Mouse (Mus musculus): ENCODE measurements at regions not wholly inside any gene's neighbourhood (a gene's known extent, or its start where the extent isn't known, plus 50 kb on each side); places are given as distances from the start of the nearest gene placed in this dataset.

DNA sequence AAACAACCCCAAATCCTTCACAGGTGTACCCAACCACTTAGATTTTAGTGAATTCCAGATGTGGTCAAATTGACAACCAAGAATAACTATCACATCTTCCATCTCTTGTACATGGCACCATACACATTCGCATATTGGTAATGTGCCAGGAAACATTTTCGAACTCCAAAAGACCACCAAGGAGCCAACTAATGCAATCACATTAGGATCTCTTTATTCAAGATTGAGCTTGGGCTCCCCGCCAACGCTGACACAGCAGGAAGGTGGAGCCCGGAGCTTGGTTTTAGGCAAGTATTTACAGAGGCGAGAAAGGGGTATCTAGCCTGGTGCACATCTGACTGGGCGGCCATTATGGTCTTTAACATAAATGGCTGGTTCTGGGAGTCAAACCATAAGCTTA lies 285.8 kb upstream of the Auts2 start:
- Histone ChIP-seq H3K4me1 (ENCODE audit: control insufficient read depth in 2 of 2, insufficient read depth in 2 of 2, low read length in 2 of 2) (no peaks in the 10 kb centered on the region), H3K4me2 (ENCODE audit: low read length) (no peak overlapping the region), H3K9ac (ENCODE audit: low read length) (no peak overlapping the region), H3K36me3 (ENCODE audit: control insufficient read depth, insufficient read depth, low read length) (no peaks in the 10 kb centered on the region), H3K27me3 (ENCODE audit: control insufficient read depth, insufficient read depth, low read length) (no peaks in the 10 kb centered on the region), H3K27ac (replicated peaks in 1 of 2; ENCODE audit: control insufficient read depth in 1 of 2, insufficient read depth in 1 of 2, low read depth in 2 of 2, low read length in 2 of 2) (no peak overlapping the region), H3K9me3 (ENCODE audit: control insufficient read depth, low read length) (no peaks in the 10 kb centered on the region), H3K4me3 (ENCODE audit: control insufficient read depth in 1 of 2, insufficient read depth in 1 of 2, low read depth in 1 of 2, low read length in 2 of 2) (no peak overlapping the region)
- no peak for ATAC-seq (ENCODE audit: insufficient number of reproducible peaks, insufficient read depth, low FRiP score, low read depth)
- WGBS, result 81% methylated on average over 7 of the region's 7 CpGs

DNA sequence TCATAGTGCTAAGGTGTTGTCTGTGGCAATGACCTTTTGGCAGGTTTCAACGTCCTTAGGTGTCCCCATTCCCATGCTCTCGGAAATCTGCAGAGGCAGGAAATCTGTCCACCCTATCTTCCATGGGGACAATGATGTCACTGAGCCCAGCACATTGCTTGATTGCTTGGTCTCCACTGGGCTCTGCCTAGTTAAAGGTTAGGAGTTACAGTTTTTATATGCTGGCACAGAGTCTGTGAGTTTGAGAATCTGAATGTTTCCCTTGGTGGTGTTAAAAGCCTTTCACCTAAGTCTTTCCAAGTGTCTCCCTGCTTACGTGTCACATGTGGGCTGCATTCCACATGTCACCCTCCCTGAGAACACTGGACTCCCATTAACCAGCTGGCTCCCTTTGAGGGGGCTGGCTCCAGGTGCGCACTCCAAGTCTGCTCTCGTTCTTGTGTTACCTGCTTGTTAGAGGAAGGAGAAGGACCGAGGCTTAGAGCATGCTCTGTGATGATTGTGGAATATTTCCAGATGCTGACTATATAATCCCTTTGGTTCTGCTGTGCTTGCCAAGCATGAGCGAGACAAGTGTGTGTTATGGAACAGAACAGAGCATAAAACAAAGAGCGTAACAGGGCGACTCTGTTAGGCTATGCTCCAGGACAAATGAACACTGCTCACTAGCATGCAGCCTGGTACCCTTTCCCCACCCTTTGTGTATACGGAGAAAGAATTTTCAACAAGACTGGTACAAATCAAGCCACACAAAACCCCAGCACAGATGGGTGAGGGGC lies 284.6 kb upstream of the Auts2 start:
- Histone ChIP-seq H3K4me2 (ENCODE audit: low read length) (no peak overlapping the region), H3K27me3 (ENCODE audit: control insufficient read depth, insufficient read depth, low read length) (no peaks in the 10 kb centered on the region), H3K36me3 (ENCODE audit: control insufficient read depth, insufficient read depth, low read length) (no peaks in the 10 kb centered on the region), H3K4me3 (ENCODE audit: control insufficient read depth in 1 of 2, insufficient read depth in 1 of 2, low read depth in 1 of 2, low read length in 2 of 2) (no peak overlapping the region), H3K4me1 (ENCODE audit: control insufficient read depth in 2 of 2, insufficient read depth in 2 of 2, low read length in 2 of 2) (no peaks in the 10 kb centered on the region), H3K9ac (ENCODE audit: low read length) (no peak overlapping the region), H3K27ac (replicated peaks in 1 of 2; ENCODE audit: control insufficient read depth in 1 of 2, insufficient read depth in 1 of 2, low read depth in 2 of 2, low read length in 2 of 2) (no peak overlapping the region), H3K9me3 (ENCODE audit: control insufficient read depth, low read length) (no peaks in the 10 kb centered on the region)
- 85% methylated on average over 10 of the region's 10 CpGs for WGBS
- ATAC-seq (ENCODE audit: insufficient number of reproducible peaks, insufficient read depth, low FRiP score, low read depth), result no peak

DNA sequence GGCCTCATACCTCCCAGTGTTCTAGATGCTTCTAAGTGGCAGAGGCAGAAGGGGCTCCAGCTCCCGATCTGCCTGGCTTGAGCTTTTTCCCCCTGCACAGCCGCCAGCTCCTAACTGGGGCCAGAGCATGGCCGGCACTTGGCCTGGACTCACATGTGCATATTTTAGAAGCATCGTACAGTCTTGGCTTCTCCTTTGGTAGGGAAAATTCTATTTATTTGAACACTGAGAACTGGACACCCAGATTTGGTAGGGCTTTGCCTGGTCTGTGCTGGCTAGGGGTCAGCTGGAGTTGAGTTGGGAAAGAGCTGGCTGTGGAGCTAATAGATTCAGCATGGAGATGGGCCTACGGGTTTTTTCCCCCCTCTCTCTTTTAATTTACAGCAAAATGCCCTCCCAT lies 282.9 kb upstream of the Auts2 start:
- Histone ChIP-seq H3K4me3 (ENCODE audit: control insufficient read depth in 1 of 2, insufficient read depth in 1 of 2, low read depth in 1 of 2, low read length in 2 of 2) (no peak overlapping the region), H3K9ac (ENCODE audit: low read length) (no peak overlapping the region), H3K36me3 (ENCODE audit: control insufficient read depth, insufficient read depth, low read length) (no peaks in the 10 kb centered on the region), H3K4me2 (ENCODE audit: low read length) (no peak overlapping the region), H3K27me3 (ENCODE audit: control insufficient read depth, insufficient read depth, low read length) (no peaks in the 10 kb centered on the region), H3K4me1 (ENCODE audit: control insufficient read depth in 2 of 2, insufficient read depth in 2 of 2, low read length in 2 of 2) (no peaks in the 10 kb centered on the region), H3K27ac (replicated peaks in 1 of 2; ENCODE audit: control insufficient read depth in 1 of 2, insufficient read depth in 1 of 2, low read depth in 2 of 2, low read length in 2 of 2) (no peak overlapping the region), H3K9me3 (ENCODE audit: control insufficient read depth, low read length) (no peaks in the 10 kb centered on the region)
- no peak for ATAC-seq (ENCODE audit: insufficient number of reproducible peaks, insufficient read depth, low FRiP score, low read depth)
- WGBS, result 92% methylated on average over 5 of the region's 5 CpGs

DNA sequence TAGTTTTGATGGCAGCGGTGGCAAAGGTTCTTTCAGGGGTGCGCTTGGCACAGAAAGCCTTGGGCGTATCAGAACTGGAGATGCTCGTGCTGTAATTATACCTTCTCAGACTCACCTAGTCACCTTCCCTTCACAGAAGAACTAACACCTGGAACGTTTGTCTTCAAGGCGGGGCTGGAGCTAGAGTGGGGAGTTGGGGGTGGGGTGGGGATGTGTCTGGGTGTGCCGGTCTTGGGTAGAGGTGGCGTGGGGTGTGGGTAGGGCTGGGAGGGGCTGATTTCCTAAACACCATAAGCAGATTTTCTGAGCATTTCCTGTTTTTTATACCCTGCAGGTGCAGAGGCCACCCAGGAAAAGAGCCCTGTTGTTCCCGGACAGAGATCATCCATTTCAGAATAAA lies 274.5 kb upstream of the Auts2 start:
- H3K9me3 ChIP-seq (ENCODE audit: control insufficient read depth, low read length), result no peaks in the 10 kb centered on the region
- no peak for ATAC-seq (ENCODE audit: insufficient number of reproducible peaks, insufficient read depth, low FRiP score, low read depth)
- H3K27me3 ChIP-seq (ENCODE audit: control insufficient read depth, insufficient read depth, low read length), result no peaks in the 10 kb centered on the region
- WGBS, result 86% methylated on average over 9 of the region's 9 CpGs
- no peak overlapping the region for H3K4me3 ChIP-seq (ENCODE audit: control insufficient read depth in 1 of 2, insufficient read depth in 1 of 2, low read depth in 1 of 2, low read length in 2 of 2)
- no peak overlapping the region for H3K9ac ChIP-seq (ENCODE audit: low read length)
- H3K36me3 ChIP-seq (ENCODE audit: control insufficient read depth, insufficient read depth, low read length), result no peaks in the 10 kb centered on the region
- no peaks in the 10 kb centered on the region for H3K4me1 ChIP-seq (ENCODE audit: control insufficient read depth in 2 of 2, insufficient read depth in 2 of 2, low read length in 2 of 2)
- no peak overlapping the region for H3K27ac ChIP-seq (replicated peaks in 1 of 2; ENCODE audit: control insufficient read depth in 1 of 2, insufficient read depth in 1 of 2, low read depth in 2 of 2, low read length in 2 of 2)
- H3K4me2 ChIP-seq (ENCODE audit: low read length), result no peak overlapping the region

DNA sequence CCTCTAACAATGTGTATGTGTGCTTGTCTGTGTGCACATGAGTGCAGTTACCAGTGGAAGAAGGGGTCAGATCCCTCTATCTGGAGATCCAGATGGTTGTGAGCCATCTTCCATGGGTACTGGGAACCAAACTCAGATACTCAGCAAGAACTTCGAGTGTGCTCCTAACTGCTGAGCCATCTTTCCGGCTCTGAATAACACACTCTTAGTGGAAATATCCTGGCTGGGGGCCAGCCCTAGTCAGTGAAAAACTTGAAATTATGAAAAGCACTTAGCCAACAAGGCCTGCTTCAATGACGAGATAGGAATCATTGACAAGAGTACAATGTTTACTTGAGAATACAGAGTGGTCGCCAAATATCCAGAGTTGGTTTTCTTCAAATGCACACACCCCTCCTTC lies 266.0 kb upstream of the Auts2 start:
- 67% methylated on average over 4 of the region's 4 CpGs for WGBS
- Histone ChIP-seq H3K9ac (ENCODE audit: low read length) (no peak overlapping the region), H3K9me3 (ENCODE audit: control insufficient read depth, low read length) (peaks cover 5% of the 10 kb centered on the region), H3K27ac (replicated peaks in 1 of 2; ENCODE audit: control insufficient read depth in 1 of 2, insufficient read depth in 1 of 2, low read depth in 2 of 2, low read length in 2 of 2) (no peak overlapping the region), H3K4me2 (ENCODE audit: low read length) (no peak overlapping the region), H3K27me3 (ENCODE audit: control insufficient read depth, insufficient read depth, low read length) (no peaks in the 10 kb centered on the region), H3K4me3 (ENCODE audit: control insufficient read depth in 1 of 2, insufficient read depth in 1 of 2, low read depth in 1 of 2, low read length in 2 of 2) (no peak overlapping the region), H3K36me3 (ENCODE audit: control insufficient read depth, insufficient read depth, low read length) (no peaks in the 10 kb centered on the region), H3K4me1 (ENCODE audit: control insufficient read depth in 2 of 2, insufficient read depth in 2 of 2, low read length in 2 of 2) (no peaks in the 10 kb centered on the region)
- ATAC-seq (ENCODE audit: insufficient number of reproducible peaks, insufficient read depth, low FRiP score, low read depth), result no peak

DNA sequence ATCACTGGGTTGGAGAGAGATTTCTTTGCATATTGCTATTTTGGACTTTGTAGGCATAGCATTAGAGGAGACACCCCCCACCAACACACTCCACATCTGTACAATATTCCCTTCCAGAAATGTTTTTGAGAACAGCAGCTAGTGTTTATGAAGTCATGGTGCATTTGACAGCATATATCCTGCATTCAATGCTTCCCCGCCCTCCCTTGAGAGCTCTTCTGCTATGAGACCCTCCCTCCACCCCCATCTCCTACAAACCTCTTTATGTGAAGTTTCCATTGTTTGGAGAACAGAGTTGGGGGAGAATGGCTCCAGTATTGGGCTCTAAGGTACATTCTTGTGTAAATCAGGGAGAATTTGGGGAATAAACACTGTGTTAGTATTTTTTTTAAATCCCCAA lies 252.9 kb upstream of the Auts2 start:
- H3K27me3 ChIP-seq (ENCODE audit: control insufficient read depth, insufficient read depth, low read length), result no peaks in the 10 kb centered on the region
- no peaks in the 10 kb centered on the region for H3K36me3 ChIP-seq (ENCODE audit: control insufficient read depth, insufficient read depth, low read length)
- no peak for ATAC-seq (ENCODE audit: insufficient number of reproducible peaks, insufficient read depth, low FRiP score, low read depth)
- no peak overlapping the region for H3K4me3 ChIP-seq (ENCODE audit: control insufficient read depth in 1 of 2, insufficient read depth in 1 of 2, low read depth in 1 of 2, low read length in 2 of 2)
- H3K4me1 ChIP-seq (ENCODE audit: control insufficient read depth in 2 of 2, insufficient read depth in 2 of 2, low read length in 2 of 2), result no peaks in the 10 kb centered on the region
- H3K9me3 ChIP-seq (ENCODE audit: control insufficient read depth, low read length), result no peaks in the 10 kb centered on the region
- H3K4me2 ChIP-seq (ENCODE audit: low read length), result no peak overlapping the region
- no peak overlapping the region for H3K27ac ChIP-seq (replicated peaks in 1 of 2; ENCODE audit: control insufficient read depth in 1 of 2, insufficient read depth in 1 of 2, low read depth in 2 of 2, low read length in 2 of 2)
- no peak overlapping the region for H3K9ac ChIP-seq (ENCODE audit: low read length)
- WGBS, result 82% methylated on average over 1 of the region's 1 CpGs

DNA sequence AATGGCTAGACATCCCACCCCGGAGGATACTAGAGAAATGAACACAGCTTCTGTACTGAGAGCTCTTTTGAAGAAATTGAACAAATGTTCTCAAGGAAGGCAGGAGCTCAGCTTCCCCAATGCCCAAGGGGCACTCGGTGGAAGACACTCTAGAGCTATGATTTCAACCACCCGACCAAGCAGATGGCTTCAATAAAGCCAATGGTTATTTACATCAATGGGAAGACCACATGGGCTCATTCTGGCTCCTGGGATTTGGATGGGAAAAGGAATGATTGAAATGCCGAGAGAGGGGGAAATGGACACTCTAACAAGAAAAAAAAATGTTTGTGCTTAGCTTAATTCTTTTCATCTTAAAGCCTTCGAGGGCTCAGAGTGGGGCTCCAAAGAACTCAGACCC lies 249.3 kb upstream of the Auts2 start:
- WGBS, result 74% methylated on average over 5 of the region's 5 CpGs
- no peak overlapping the region for H3K9ac ChIP-seq (ENCODE audit: low read length)
- no peaks in the 10 kb centered on the region for H3K4me1 ChIP-seq (ENCODE audit: control insufficient read depth in 2 of 2, insufficient read depth in 2 of 2, low read length in 2 of 2)
- no peak overlapping the region for H3K4me2 ChIP-seq (ENCODE audit: low read length)
- H3K27me3 ChIP-seq (ENCODE audit: control insufficient read depth, insufficient read depth, low read length), result no peaks in the 10 kb centered on the region
- no peaks in the 10 kb centered on the region for H3K36me3 ChIP-seq (ENCODE audit: control insufficient read depth, insufficient read depth, low read length)
- ATAC-seq (ENCODE audit: insufficient number of reproducible peaks, insufficient read depth, low FRiP score, low read depth), result no peak
- H3K9me3 ChIP-seq (ENCODE audit: control insufficient read depth, low read length), result 0 out of 2 replicates have a peak, but pooled peaks cover 3% of the 10 kb centered on the region
- no peak overlapping the region for H3K4me3 ChIP-seq (ENCODE audit: control insufficient read depth in 1 of 2, insufficient read depth in 1 of 2, low read depth in 1 of 2, low read length in 2 of 2)
- H3K27ac ChIP-seq (replicated peaks in 1 of 2; ENCODE audit: control insufficient read depth in 1 of 2, insufficient read depth in 1 of 2, low read depth in 2 of 2, low read length in 2 of 2), result no peak overlapping the region

DNA sequence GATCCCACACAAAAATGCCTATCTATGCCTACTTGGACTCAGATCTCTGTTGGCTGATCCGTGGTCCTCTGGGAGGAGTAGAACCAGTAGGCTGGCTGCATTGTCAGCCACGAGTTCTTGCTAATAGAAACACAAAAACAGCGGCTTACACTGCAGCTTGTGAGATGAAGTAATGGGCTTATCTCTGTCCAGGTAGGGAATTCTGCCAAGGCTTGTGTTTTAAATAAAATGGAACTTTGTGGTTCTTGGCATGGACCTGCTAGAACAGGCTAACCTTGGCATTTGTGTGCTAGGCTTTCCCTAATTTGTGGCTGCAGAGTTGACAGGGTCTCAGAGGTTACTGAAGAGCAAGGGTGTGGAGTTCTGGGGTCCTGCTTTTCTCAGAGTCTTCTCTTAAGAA lies 242.1 kb upstream of the Auts2 start:
- Histone ChIP-seq H3K9ac (ENCODE audit: low read length) (no peak overlapping the region), H3K4me1 (ENCODE audit: control insufficient read depth in 2 of 2, insufficient read depth in 2 of 2, low read length in 2 of 2) (peaks cover 0 to 4% of the 10 kb centered on the region in 2 experiments; a peak in 1 of 4 replicates), H3K27me3 (ENCODE audit: control insufficient read depth, insufficient read depth, low read length) (no peaks in the 10 kb centered on the region), H3K27ac (replicated peaks in 1 of 2; ENCODE audit: control insufficient read depth in 1 of 2, insufficient read depth in 1 of 2, low read depth in 2 of 2, low read length in 2 of 2) (no peak overlapping the region), H3K9me3 (ENCODE audit: control insufficient read depth, low read length) (0 out of 2 replicates have a peak, but pooled peaks cover 3% of the 10 kb centered on the region), H3K36me3 (ENCODE audit: control insufficient read depth, insufficient read depth, low read length) (no peaks in the 10 kb centered on the region), H3K4me3 (ENCODE audit: control insufficient read depth in 1 of 2, insufficient read depth in 1 of 2, low read depth in 1 of 2, low read length in 2 of 2) (no peak overlapping the region), H3K4me2 (ENCODE audit: low read length) (no peak overlapping the region)
- WGBS, result 38% methylated on average over 3 of the region's 3 CpGs
- no peak for ATAC-seq (ENCODE audit: insufficient number of reproducible peaks, insufficient read depth, low FRiP score, low read depth)
